ENCODE assay signal across 8 mouse cellular contexts in genomic region chr8:110997547-110998531, GRCm38 (mm10). TPM values are rescaled to one million over a fixed set of nuclear protein-coding genes. Genes with fewer than 3 reads are reported as not detected.
DNase-seq lines count a peak whose midpoint lies in the region; ATAC-seq lines count a peak whose summit lies in the region.

Ddx19a (minus strand) TSS chr8:110997800.

- peaks cover 15% of the 10 kb centered on the region for H3K36me3 ChIP-seq in heart, embryonic 14.5 days (ENCODE audit: control insufficient read depth, insufficient read depth, low read length)
- peaks cover 23% of the 10 kb centered on the region for H3K36me3 ChIP-seq in liver, embryonic 13.5 days
- no peaks in the 10 kb centered on the region for H3K36me3 ChIP-seq in stomach, embryonic 16.5 days (ENCODE audit: control insufficient read depth, insufficient read depth, low read length)

- H3K4me1 ChIP-seq in brown adipose tissue, adult 24 weeks (ENCODE audit: control insufficient read depth, insufficient read depth, insufficient read length, low read length), result peaks cover 5% of the 10 kb centered on the region
- peaks cover 0 to 12% of the 10 kb centered on the region in 2 experiments; a peak in 2 of 4 replicates for H3K4me1 ChIP-seq in heart, embryonic 14.5 days (ENCODE audit: control insufficient read depth in 2 of 2, insufficient read depth in 2 of 2, low read length in 2 of 2)
- H3K4me1 ChIP-seq in liver, embryonic 13.5 days (replicated peaks), result peaks cover 36% of the 10 kb centered on the region
- peaks cover 4% of the 10 kb centered on the region; the same call in 1 of the 2 replicates for H3K4me1 ChIP-seq in stomach, embryonic 16.5 days (ENCODE audit: control insufficient read depth, insufficient read depth, low read length)

- H3K27ac ChIP-seq in brown adipose tissue, adult 24 weeks (replicated peaks; ENCODE audit: low read depth, low read length), result peak within 1 kb of the TSS; percentile 79
- peak within 1 kb of the TSS; percentile 80 to 88 for H3K27ac ChIP-seq in heart, embryonic 14.5 days (replicated peaks in 1 of 2; ENCODE audit: control insufficient read depth in 1 of 2, insufficient read depth in 1 of 2, low read depth in 2 of 2, low read length in 2 of 2)
- H3K27ac ChIP-seq in liver, embryonic 13.5 days, result peak within 1 kb of the TSS; percentile 83
- H3K27ac ChIP-seq in stomach, embryonic 16.5 days (ENCODE audit: low read length), result peak within 1 kb of the TSS; percentile 80

- ATAC-seq in heart, embryonic 14.5 days (ENCODE audit: insufficient number of reproducible peaks, insufficient read depth, low FRiP score, low read depth), result peak; percentile 82
- ATAC-seq in liver, embryonic 13.5 days (ENCODE audit: low read depth), result peak; percentile 94
- peak; percentile 95 for ATAC-seq in stomach, embryonic 16.5 days (ENCODE audit: insufficient read depth, low FRiP score)

- 4% methylated on average over 58 of the region's 58 CpGs for WGBS in heart, embryonic 14.5 days
- 4% methylated on average over 58 of the region's 58 CpGs for WGBS in liver, embryonic 13.5 days (ENCODE audit: insufficient replicate concordance)
- 4% methylated on average over 58 of the region's 58 CpGs for WGBS in stomach, embryonic 16.5 days

- peak within 1 kb of the TSS; percentile 99 for H3K4me3 ChIP-seq in brown adipose tissue, adult 24 weeks (ENCODE audit: insufficient read depth, low read depth, low read length)
- H3K4me3 ChIP-seq in heart, embryonic 14.5 days (ENCODE audit: control insufficient read depth in 1 of 2, insufficient read depth in 1 of 2, low read depth in 1 of 2, low read length in 2 of 2), result peak within 1 kb of the TSS; percentile 83 to 87
- peak within 1 kb of the TSS; percentile 76 for H3K4me3 ChIP-seq in liver, embryonic 13.5 days (replicated peaks)
- peak within 1 kb of the TSS; percentile 90 for H3K4me3 ChIP-seq in stomach, embryonic 16.5 days (replicated peaks; ENCODE audit: low read length)

- peak within 1 kb of the TSS; percentile 88 for H3K9ac ChIP-seq in heart, embryonic 14.5 days (ENCODE audit: low read length)
- H3K9ac ChIP-seq in liver, embryonic 13.5 days, result peak within 1 kb of the TSS; percentile 80
- H3K9ac ChIP-seq in stomach, embryonic 16.5 days (ENCODE audit: low read length), result peak within 1 kb of the TSS; percentile 90

- peak; percentile 95 for DNase-seq in CD4-positive, CD25-positive, alpha-beta regulatory T cell, adult 2 months (ENCODE audit: low read depth, low spot score)
- DNase-seq in fibroblast of lung, adult 2 months (ENCODE audit: low read depth), result peak; percentile 64
- peak; percentile 91 for DNase-seq in kidney, postnatal 14 days
- peak; percentile 85 for DNase-seq in liver, embryonic 13.5 days
- peak; percentile 84 for DNase-seq in neural tube, embryonic 10.5 days (ENCODE audit: extremely low spot score, low spot score)

- H3K4me2 ChIP-seq in heart, embryonic 14.5 days (ENCODE audit: low read length), result peak within 1 kb of the TSS; percentile 78
- H3K4me2 ChIP-seq in liver, embryonic 13.5 days, result peak within 1 kb of the TSS; percentile 76
- H3K4me2 ChIP-seq in stomach, embryonic 16.5 days (ENCODE audit: low read depth, low read length), result peak within 1 kb of the TSS; percentile 77

- H3K9me3 ChIP-seq in heart, embryonic 14.5 days (ENCODE audit: control insufficient read depth, low read length), result no peaks in the 10 kb centered on the region
- no peaks in the 10 kb centered on the region for H3K9me3 ChIP-seq in liver, embryonic 13.5 days (replicated peaks)
- no peaks in the 10 kb centered on the region for H3K9me3 ChIP-seq in stomach, embryonic 16.5 days (replicated peaks; ENCODE audit: control insufficient read depth, low read length)

- no peaks in the 10 kb centered on the region for H3K27me3 ChIP-seq in heart, embryonic 14.5 days (ENCODE audit: control insufficient read depth, insufficient read depth, low read length)
- no peaks in the 10 kb centered on the region for H3K27me3 ChIP-seq in liver, embryonic 13.5 days
- H3K27me3 ChIP-seq in stomach, embryonic 16.5 days (ENCODE audit: control insufficient read depth, insufficient read depth, low read length), result no peaks in the 10 kb centered on the region

RNA-seq across cellular contexts. Expression of gene Ddx19a, which starts in this region (rescaled TPM):
- 15.8 and 21.4 TPM in 2 replicates for polyA plus RNA-seq in brown adipose tissue, adult 24 weeks (2012; ENCODE audit: insufficient read depth, insufficient read length, missing spikeins)
- polyA plus RNA-seq in heart, embryonic 14.5 days (2014; fragmentation: Nextera tagmentation; extraction: Ambion mirVana), result 13.8 and 14.9 TPM in 2 replicates
- 11.3 and 12.5 TPM in 2 replicates for polyA plus RNA-seq in liver, embryonic 13.5 days (2015; fragmentation: Nextera tagmentation; extraction: Ambion mirVana)
- polyA plus RNA-seq in stomach, embryonic 16.5 days (2015; fragmentation: Nextera tagmentation; extraction: Ambion mirVana), result 10.7 and 12.5 TPM in 2 replicates

Comparison
In these comparisons a context has a peak if more than half of its experiments do, and no peak if none do; other contexts are left out.
1. Peak in every context shown above with its lines: DNase-seq, ATAC-seq, H3K4me3 ChIP-seq and H3K27ac ChIP-seq.